Mouse (Mus musculus) hindbrain, embryonic 11.5 days (tissue): ENCODE measurements around the gene Frmd4a. TPM values are rescaled to one million over a fixed set of nuclear protein-coding genes. Genes with fewer than 3 reads are reported as not detected.
"Not testable (repeated sequence)": the region's sequence is repeated elsewhere in the genome, so short reads cannot be mapped to it uniquely, and the experiment has no call there.

Source experiments
- ATAC-seq: fragments of 200-750 bp; cut with Nextera tagmentation; 2 replicates; pipeline ENCODE4 v1.8.0; 2017; ENCODE audit warnings: mild to moderate bottlenecking, moderate TSS enrichment, moderate library complexity; ENCODE audit not compliant: low FRiP score
- DNase-seq: peaks from one replicate; pipeline ENCODE4 v3.0.0-alpha.2; 2015; ENCODE audit warnings: low spot score
- H3K27ac ChIP-seq: fragments of 300-500 bp; sonication (generic); 2 replicates; pipeline ENCODE4 v1.5.1; 2014; ENCODE audit warnings: mild to moderate bottlenecking, low read depth, low read length
- H3K27me3 ChIP-seq: fragments of 300-500 bp; sonication (generic); 2 replicates; pipeline ENCODE4 v1.6.1; 2014; ENCODE audit warnings: mild to moderate bottlenecking, low read length, moderate library complexity, mixed read lengths; ENCODE audit not compliant: control insufficient read depth, insufficient read depth
- H3K36me3 ChIP-seq: fragments of 300-500 bp; sonication (generic); 2 replicates; pipeline ENCODE4 v1.6.1; 2014; ENCODE audit warnings: mild to moderate bottlenecking, low read length, moderate library complexity, mixed read lengths; ENCODE audit not compliant: control insufficient read depth, insufficient read depth
- H3K4me1 ChIP-seq: fragments of 300-500 bp; sonication (generic); replicated peaks from 2 replicates; pipeline ENCODE4 v1.6.1; 2014; ENCODE audit warnings: low read length, mixed read lengths; ENCODE audit not compliant: control insufficient read depth, insufficient read depth
- H3K4me2 ChIP-seq: fragments of 300-500 bp; sonication (generic); replicated peaks from 2 replicates; pipeline ENCODE4 v1.6.1; 2014; ENCODE audit warnings: mild to moderate bottlenecking, low read depth, low read length
- H3K4me3 ChIP-seq: fragments of 300-500 bp; sonication (generic); 2 replicates; pipeline ENCODE4 v1.5.1; 2014; ENCODE audit warnings: low read depth, low read length
- H3K9ac ChIP-seq: fragments of 300-500 bp; sonication (generic); 2 replicates; pipeline ENCODE4 v1.6.1; 2014; ENCODE audit warnings: low read depth, low read length
- H3K9me3 ChIP-seq: fragments of 300-500 bp; sonication (generic); 2 replicates; pipeline ENCODE4 v1.6.1; 2016; ENCODE audit warnings: low read length; ENCODE audit not compliant: control insufficient read depth
- WGBS: fragments of 180-500 bp; shearing (Covaris S2); extraction: QIAGEN DNeasy Blood & Tissue Kit; methylation state at CpG from one replicate; pipeline ENCODE4 v1.1.7; 2014; 5-methylcytosine and 5-hydroxymethylcytosine counted together
- polyA plus RNA-seq: library from polyadenylated mRNA; unstranded; fragments of >200 nt; fragmentation: Nextera tagmentation; extraction: Ambion mirVana; gene quantifications from 2 replicates; pipeline ENCODE4 v1.2.1, GENCODE M21; 2014

Gene Frmd4a
- polyA plus RNA-seq, 1 experiment from 2014 or later, result 72.7 TPM

DNA sequence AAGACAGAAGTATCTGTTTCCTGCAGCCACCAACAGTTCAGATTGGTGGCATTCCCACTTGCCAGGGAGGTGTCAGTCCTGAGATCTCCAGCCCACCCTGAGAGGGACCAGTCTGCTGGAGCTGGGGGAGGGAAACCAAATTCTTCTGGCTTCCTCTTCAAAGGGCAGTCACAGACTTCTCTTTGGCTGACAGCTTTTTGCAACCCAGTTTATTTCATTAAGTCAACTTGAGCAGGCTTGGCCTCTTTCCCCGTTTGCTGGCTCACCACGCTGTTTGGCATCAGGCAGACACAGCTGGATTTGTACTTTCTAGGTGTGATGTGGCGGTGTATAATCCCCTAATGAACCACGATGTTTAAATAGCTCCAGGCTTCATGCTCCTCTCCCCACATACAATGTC lies 316.7 kb downstream of the Frmd4a start:
- Histone ChIP-seq H3K27ac (no peak overlapping the region), H3K4me2 (no peak overlapping the region), H3K36me3 (no peaks in the 10 kb centered on the region), H3K9ac (no peak overlapping the region), H3K27me3 (no peaks in the 10 kb centered on the region), H3K4me3 (no peak overlapping the region), H3K9me3 (no peaks in the 10 kb centered on the region), H3K4me1 (no peaks in the 10 kb centered on the region)
- no peak for DNase-seq
- no peak for ATAC-seq
- 52% methylated on average over 4 of the region's 4 CpGs for WGBS

DNA sequence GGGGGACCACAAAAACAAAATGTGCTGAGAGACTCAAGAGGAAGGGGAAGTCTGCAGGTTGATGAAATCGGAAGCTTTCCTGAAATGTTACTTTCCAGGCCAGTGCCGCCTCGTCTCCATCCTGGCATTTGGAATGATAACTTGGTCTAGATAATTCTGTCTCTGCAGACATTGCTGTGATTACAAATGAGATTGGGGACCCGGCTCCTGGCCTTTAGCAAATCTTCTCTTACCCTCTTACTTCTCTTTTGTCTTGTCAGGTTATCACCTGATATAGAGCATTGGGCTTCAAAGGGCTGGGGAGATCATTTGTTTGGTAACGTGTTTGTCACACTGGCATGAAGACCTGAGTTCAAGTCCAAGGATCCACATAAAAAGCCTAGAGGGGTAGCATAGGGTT lies 317.4 kb downstream of the Frmd4a start:
- no peaks in the 10 kb centered on the region for H3K27me3 ChIP-seq
- no peaks in the 10 kb centered on the region for H3K4me1 ChIP-seq
- H3K36me3 ChIP-seq, result no peaks in the 10 kb centered on the region
- ATAC-seq, result no peak
- DNase-seq, result no peak
- no peak overlapping the region for H3K27ac ChIP-seq
- 89% methylated on average over 5 of the region's 5 CpGs for WGBS
- H3K9ac ChIP-seq, result no peak overlapping the region
- H3K9me3 ChIP-seq, result no peaks in the 10 kb centered on the region
- H3K4me2 ChIP-seq, result no peak overlapping the region
- no peak overlapping the region for H3K4me3 ChIP-seq

DNA sequence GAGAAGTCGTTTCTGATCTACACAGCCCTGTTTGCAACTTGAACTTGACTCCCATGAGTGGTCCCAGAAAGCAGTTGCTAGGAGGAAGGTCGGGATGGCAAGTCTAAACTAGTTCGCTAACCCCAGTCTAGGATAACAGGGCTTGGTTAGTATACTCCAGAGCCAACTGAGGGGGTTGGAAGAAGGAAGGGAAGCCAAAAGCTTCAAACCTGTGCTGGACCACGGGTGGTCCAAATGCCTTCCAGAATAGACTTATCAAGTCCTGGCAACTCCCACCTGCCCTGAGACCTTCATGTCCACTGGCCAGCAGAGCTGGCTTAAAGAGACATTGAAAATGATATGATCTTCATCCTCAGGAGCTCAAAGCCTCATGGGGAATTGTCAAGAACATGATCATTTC lies 318.4 kb downstream of the Frmd4a start:
- Histone ChIP-seq H3K9me3 (no peaks in the 10 kb centered on the region), H3K4me3 (no peak overlapping the region), H3K4me2 (no peak overlapping the region), H3K27me3 (no peaks in the 10 kb centered on the region), H3K9ac (no peak overlapping the region), H3K4me1 (no peaks in the 10 kb centered on the region), H3K27ac (no peak overlapping the region), H3K36me3 (no peaks in the 10 kb centered on the region)
- ATAC-seq, result no peak
- DNase-seq, result no peak
- WGBS, result 68% methylated on average over 4 of the region's 4 CpGs

DNA sequence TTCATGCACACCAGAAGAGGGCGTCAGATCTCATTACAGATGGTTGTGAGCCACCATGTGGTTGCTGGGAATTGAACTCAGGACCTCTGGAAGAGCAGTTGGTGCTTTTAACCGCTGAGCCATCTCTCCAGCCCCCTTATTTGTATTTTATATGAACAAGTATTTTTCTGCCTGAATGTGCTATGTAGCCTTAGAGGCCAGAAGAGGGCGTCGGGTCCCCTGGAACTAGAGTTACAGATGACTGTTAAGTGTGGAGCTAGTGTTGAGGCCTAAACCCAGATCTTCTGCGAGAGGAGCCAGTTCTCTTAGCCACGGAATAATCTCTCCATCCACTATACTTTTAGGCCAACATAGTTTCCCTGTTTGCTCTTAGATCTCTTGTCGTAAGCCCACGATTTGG lies 320.8 kb downstream of the Frmd4a start:
- DNase-seq, result peak; percentile 24
- 70% methylated on average over 8 of the region's 8 CpGs for WGBS
- not testable (repeated sequence) for H3K9me3 ChIP-seq

DNA sequence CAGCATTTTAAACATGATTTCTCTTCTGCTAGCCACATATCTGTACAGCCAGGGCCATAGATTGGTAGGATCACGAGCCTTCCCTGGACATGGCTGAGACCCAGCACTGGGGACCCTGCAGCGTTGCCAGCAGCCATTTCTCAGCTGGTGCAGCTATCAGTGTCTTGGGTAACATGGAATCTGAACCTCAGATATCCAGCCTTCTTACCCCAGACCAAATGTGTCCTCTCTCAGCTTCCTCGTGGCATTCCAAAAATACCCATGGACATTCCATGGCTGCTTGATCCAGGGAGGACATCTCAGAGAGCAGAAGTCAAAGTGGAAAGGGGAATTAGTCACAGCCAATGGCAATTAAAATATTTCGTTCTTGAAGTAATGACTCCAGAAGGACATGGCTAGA lies 321.6 kb downstream of the Frmd4a start:
- Histone ChIP-seq H3K4me3 (no peak overlapping the region), H3K4me1 (no peaks in the 10 kb centered on the region), H3K27me3 (no peaks in the 10 kb centered on the region), H3K4me2 (no peak overlapping the region), H3K9me3 (no peaks in the 10 kb centered on the region), H3K27ac (no peak overlapping the region), H3K36me3 (no peaks in the 10 kb centered on the region), H3K9ac (no peak overlapping the region)
- DNase-seq, result no peak
- WGBS, result 71% methylated on average over 4 of the region's 4 CpGs
- ATAC-seq, result no peak

More for the DNA sequence above, 320.8 kb downstream of the Frmd4a start:
- not testable (repeated sequence) for H3K27ac ChIP-seq, ATAC-seq, H3K36me3 ChIP-seq, H3K27me3 ChIP-seq, H3K9ac ChIP-seq, H3K4me1 ChIP-seq, H3K4me2 ChIP-seq, H3K4me3 ChIP-seq

DNA sequence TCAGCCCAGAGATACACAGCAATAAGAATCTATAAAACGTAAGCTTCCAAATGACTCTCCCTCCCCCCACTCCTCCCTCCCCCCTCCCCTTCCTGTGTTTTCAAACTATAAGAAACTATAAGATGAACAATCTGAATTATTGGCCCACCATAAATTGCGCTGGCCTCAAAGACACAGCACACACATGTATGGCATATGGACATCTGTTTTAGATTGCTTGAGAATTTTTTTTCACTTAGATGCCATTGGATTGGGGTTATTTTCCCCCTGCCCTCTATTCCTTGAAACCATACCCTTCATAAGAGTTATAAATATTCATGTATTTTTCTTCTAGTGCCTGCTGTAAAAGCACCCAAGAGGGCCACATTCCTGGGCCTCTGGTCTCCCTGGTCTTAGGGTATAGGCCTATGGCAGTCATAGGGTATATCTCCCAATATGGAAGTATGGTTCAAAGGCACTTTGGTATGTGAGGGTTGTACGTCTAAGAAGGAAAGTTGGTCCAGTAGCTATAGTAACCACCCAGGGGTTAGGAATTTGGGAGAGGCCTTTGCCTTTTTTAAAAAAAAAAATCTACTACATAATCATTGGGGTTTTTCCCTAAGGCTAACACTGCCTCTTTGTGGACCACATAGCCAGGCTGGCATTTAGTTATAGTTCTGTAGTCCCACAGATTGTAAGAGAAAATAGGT lies 322.2 kb downstream of the Frmd4a start:
- 48% methylated on average over 3 of the region's 3 CpGs for WGBS
- ATAC-seq (no peak), DNase-seq (no peak)
- no peaks in the 10 kb centered on the region for H3K36me3 ChIP-seq
- H3K4me3 ChIP-seq, result no peak overlapping the region
- no peak overlapping the region for H3K9ac ChIP-seq
- no peaks in the 10 kb centered on the region for H3K9me3 ChIP-seq
- no peaks in the 10 kb centered on the region for H3K4me1 ChIP-seq
- H3K4me2 ChIP-seq, result no peak overlapping the region
- no peak overlapping the region for H3K27ac ChIP-seq
- H3K27me3 ChIP-seq, result no peaks in the 10 kb centered on the region

DNA sequence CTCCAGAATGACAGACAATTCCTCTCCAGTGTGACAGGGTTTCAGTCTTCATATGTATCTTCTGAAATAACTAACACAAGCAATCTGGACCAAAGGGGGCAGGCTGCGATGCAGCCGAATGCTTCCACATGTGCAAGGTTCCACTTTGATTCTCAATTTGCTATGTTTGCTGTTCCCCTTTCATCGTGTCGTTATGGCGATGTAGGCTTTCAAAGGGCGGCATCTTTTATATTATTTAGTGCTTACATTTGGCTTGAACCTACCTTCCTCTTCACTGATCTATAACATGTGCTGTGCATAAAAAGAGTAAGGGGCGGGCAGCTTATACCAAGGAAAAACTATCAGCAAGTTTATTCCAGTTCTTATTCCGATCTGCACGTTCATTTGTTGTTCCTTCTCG lies 322.9 kb downstream of the Frmd4a start:
- H3K4me2 ChIP-seq, result no peak overlapping the region
- H3K36me3 ChIP-seq, result no peaks in the 10 kb centered on the region
- H3K4me3 ChIP-seq, result no peak overlapping the region
- H3K9me3 ChIP-seq, result no peaks in the 10 kb centered on the region
- no peaks in the 10 kb centered on the region for H3K27me3 ChIP-seq
- DNase-seq (no peak), ATAC-seq (no peak)
- 64% methylated on average over 10 of the region's 10 CpGs for WGBS
- no peaks in the 10 kb centered on the region for H3K4me1 ChIP-seq
- H3K9ac ChIP-seq, result no peak overlapping the region
- no peak overlapping the region for H3K27ac ChIP-seq

DNA sequence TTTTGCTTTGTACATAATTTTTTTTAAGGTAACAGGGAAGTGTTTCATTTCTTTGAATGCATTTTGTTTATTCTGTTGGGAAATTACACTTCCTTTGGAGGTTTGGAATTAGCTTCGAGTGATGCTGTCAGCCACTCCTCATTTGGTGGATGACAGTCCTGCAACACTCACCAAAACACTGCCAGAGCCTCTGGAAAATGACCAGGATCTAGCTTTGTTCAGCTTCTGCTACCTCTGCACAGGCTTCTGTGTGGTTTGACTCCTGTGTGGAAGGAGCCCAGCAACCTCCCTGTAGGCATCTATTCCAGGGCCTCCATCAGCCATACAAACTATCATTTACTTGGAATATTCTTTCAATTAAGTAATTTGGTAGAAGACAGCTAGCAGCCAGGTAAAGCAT lies 323.6 kb downstream of the Frmd4a start:
- H3K27ac ChIP-seq, result no peak overlapping the region
- DNase-seq (no peak), ATAC-seq (no peak)
- no peaks in the 10 kb centered on the region for H3K36me3 ChIP-seq
- no peaks in the 10 kb centered on the region for H3K27me3 ChIP-seq
- H3K4me1 ChIP-seq, result no peaks in the 10 kb centered on the region
- H3K4me2 ChIP-seq, result no peak overlapping the region
- H3K9ac ChIP-seq, result no peak overlapping the region
- WGBS, result 68% methylated on average over 1 of the region's 1 CpGs
- no peaks in the 10 kb centered on the region for H3K9me3 ChIP-seq
- no peak overlapping the region for H3K4me3 ChIP-seq

DNA sequence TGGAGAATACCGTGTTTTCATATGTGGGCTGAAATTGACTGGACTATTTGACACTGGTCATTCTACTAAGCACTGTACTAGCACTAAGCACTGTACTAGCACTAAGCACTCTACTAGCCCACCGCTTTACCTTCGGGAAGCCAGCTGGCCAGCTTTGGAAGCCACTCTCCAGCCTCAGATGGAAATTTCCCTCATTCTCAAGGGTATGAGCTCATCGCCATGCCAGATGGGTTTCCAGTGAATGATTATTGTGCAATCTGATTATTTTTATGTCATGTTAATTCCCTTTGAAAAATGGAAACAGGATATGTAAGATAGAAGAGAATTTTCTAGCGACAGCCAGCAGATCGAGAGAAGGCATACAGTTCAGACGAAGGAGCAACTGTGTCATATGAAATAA lies 324.5 kb downstream of the Frmd4a start:
- ATAC-seq (no peak), DNase-seq (no peak)
- Histone ChIP-seq H3K4me1 (no peaks in the 10 kb centered on the region), H3K9me3 (no peaks in the 10 kb centered on the region), H3K4me3 (no peak overlapping the region), H3K36me3 (no peaks in the 10 kb centered on the region), H3K9ac (no peak overlapping the region), H3K27me3 (no peaks in the 10 kb centered on the region), H3K4me2 (no peak overlapping the region), H3K27ac (no peak overlapping the region)
- 86% methylated on average over 7 of the region's 7 CpGs for WGBS
